Mouse (Mus musculus) myocyte (in vitro differentiated cells): ENCODE measurements around the gene Sycp1.

Experiments used
- POLR2AphosphoS2 ChIP-seq: IDR thresholded peaks from one replicate; pipeline ENCODE4 v1.6.1; 2011; ENCODE audit warnings: low read depth, control low read depth; ENCODE audit not compliant: insufficient read length
- TCF3 ChIP-seq: IDR thresholded peaks from one replicate; pipeline ENCODE4 v1.6.1; 2011; ENCODE audit warnings: low read depth, control low read depth; ENCODE audit not compliant: insufficient read length

- TF ChIP-seq TCF3: no peak
- TF ChIP-seq POLR2AphosphoS2: no peak
Observed at GRCm38 (mm10) chr3:102980349-102980736, 44.4 kb upstream of the Sycp1 start.
